Mouse (Mus musculus): ENCODE results near the gene Wdr43. TPM values are rescaled to one million over a fixed set of nuclear protein-coding genes. Genes with fewer than 3 reads are reported as not detected.

Wdr43 gene
- total and polyA plus RNA-seq, 3 experiments, result 175 to 393 (median 249) TPM

- TF ChIP-seq E2F4 (IDR thresholded peaks at IDR 0.05; ENCODE audit: borderline replicate concordance, low read depth, low read length) (no peak), MAFK (IDR thresholded peaks at IDR 0.05; ENCODE audit: borderline replicate concordance, low read depth, low read length) (peak; percentile 50; the same call in 1 of the 2 replicates), SIN3A (IDR thresholded peaks at IDR 0.05; ENCODE audit: low read length) (no peak), CHD1 (IDR thresholded peaks at IDR 0.05; ENCODE audit: low read depth, low read length) (no peak)
- DNase-seq (ENCODE audit: low read depth, low spot score), result no peak
- peaks cover 0 to 9% of the 10 kb centered on the region in 2 experiments; a peak in 2 of 4 replicates for H3K4me1 ChIP-seq (ENCODE audit: control insufficient read depth in 1 of 2, insufficient read depth in 2 of 2, low read length in 2 of 2)
- H3K27me3 ChIP-seq (ENCODE audit: control insufficient read depth in 1 of 2, insufficient read depth in 2 of 2, low read length in 2 of 2), result no peaks in the 10 kb centered on the region
- no peak overlapping the region for H3K9ac ChIP-seq (ENCODE audit: control insufficient read depth, low read depth, low read length, poor library complexity, severe bottlenecking)
- H3K9me3 ChIP-seq (replicated peaks; ENCODE audit: insufficient read depth, low read length), result no peaks in the 10 kb centered on the region
- H3K4me3 ChIP-seq (ENCODE audit: control insufficient read depth in 1 of 2, insufficient read depth in 1 of 2, low read depth in 2 of 2, low read length in 2 of 2), result no peak overlapping the region
- no peak overlapping the region for H3K27ac ChIP-seq (ENCODE audit: control insufficient read depth, low read depth, low read length)
- no peaks in the 10 kb centered on the region for H3K79me2 ChIP-seq (ENCODE audit: control insufficient read depth, insufficient read depth, low read length, poor library complexity)
- H3K36me3 ChIP-seq (ENCODE audit: control insufficient read depth in 1 of 2, insufficient read depth in 2 of 2, low read length in 2 of 2), result peaks cover 0 to 3% of the 10 kb centered on the region in 2 experiments; a peak in 1 of 4 replicates
Measured at GRCm38 (mm10) chr17:71664172-71664571, 48.5 kb downstream of the Wdr43 start.

- no peaks in the 10 kb centered on the region for H3K79me2 ChIP-seq (ENCODE audit: control insufficient read depth, insufficient read depth, low read length, poor library complexity)
- H3K27ac ChIP-seq (ENCODE audit: control insufficient read depth, low read depth, low read length), result no peak overlapping the region
- peaks cover 0 to 9% of the 10 kb centered on the region in 2 experiments; a peak in 2 of 4 replicates for H3K4me1 ChIP-seq (ENCODE audit: control insufficient read depth in 1 of 2, insufficient read depth in 2 of 2, low read length in 2 of 2)
- H3K4me3 ChIP-seq (ENCODE audit: control insufficient read depth in 1 of 2, insufficient read depth in 1 of 2, low read depth in 2 of 2, low read length in 2 of 2), result no peak overlapping the region
- H3K9ac ChIP-seq (ENCODE audit: control insufficient read depth, low read depth, low read length, poor library complexity, severe bottlenecking), result no peak overlapping the region
- H3K27me3 ChIP-seq (ENCODE audit: control insufficient read depth in 1 of 2, insufficient read depth in 2 of 2, low read length in 2 of 2), result no peaks in the 10 kb centered on the region
- peaks cover 0 to 3% of the 10 kb centered on the region in 2 experiments; a peak in 1 of 4 replicates for H3K36me3 ChIP-seq (ENCODE audit: control insufficient read depth in 1 of 2, insufficient read depth in 2 of 2, low read length in 2 of 2)
- TF ChIP-seq MAZ (IDR thresholded peaks at IDR 0.05; ENCODE audit: low read depth, low read length) (no peak), ZKSCAN1 (IDR thresholded peaks at IDR 0.05; ENCODE audit: low read depth, low read length) (no peak), JUND (IDR thresholded peaks at IDR 0.05; ENCODE audit: low read depth, low read length) (no peak), MEF2A (IDR thresholded peaks at IDR 0.05; ENCODE audit: extremely low read depth, insufficient replicate concordance, low read depth, low read length, poor library complexity, severe bottlenecking) (no peak), TCF12 (IDR thresholded peaks at IDR 0.05; ENCODE audit: low read depth, low read length) (no peak), BHLHE40 (IDR thresholded peaks at IDR 0.05; ENCODE audit: borderline replicate concordance, low read depth, low read length) (no peak), USF2 (IDR thresholded peaks at IDR 0.05; ENCODE audit: borderline replicate concordance in 1 of 2, insufficient read depth in 1 of 2, low read depth in 1 of 2, low read length in 2 of 2) (no peak), NELFE (IDR thresholded peaks at IDR 0.05; ENCODE audit: low read depth, low read length) (no peak), POLR2A (IDR thresholded peaks at IDR 0.05; ENCODE audit: control insufficient read depth in 1 of 2, insufficient read depth in 1 of 2, low read depth in 1 of 2, low read length in 2 of 2, poor library complexity in 1 of 2) (no peak), MYB (IDR thresholded peaks at IDR 0.05; ENCODE audit: low read depth, low read length) (no peak), ELF1 (IDR thresholded peaks at IDR 0.05; ENCODE audit: low read depth, low read length) (no peak), POLR2AphosphoS5 (IDR thresholded peaks at IDR 0.05; ENCODE audit: borderline replicate concordance, low read depth, low read length) (no peak), ETS1 (IDR thresholded peaks at IDR 0.05; ENCODE audit: low read depth, low read length) (no peak), TBP (IDR thresholded peaks at IDR 0.05; ENCODE audit: low read depth, low read length) (no peak), HCFC1 (IDR thresholded peaks at IDR 0.05; ENCODE audit: low read depth, low read length) (no peak), CHD1 (IDR thresholded peaks at IDR 0.05; ENCODE audit: low read depth, low read length) (no peak), ZC3H11A (IDR thresholded peaks at IDR 0.05; ENCODE audit: low read depth, low read length) (no peak), GABPA (IDR thresholded peaks at IDR 0.05; ENCODE audit: low read depth, low read length) (no peak), RCOR1 (IDR thresholded peaks at IDR 0.05; ENCODE audit: low read depth, low read length) (no peak), SMC3 (IDR thresholded peaks at IDR 0.05; ENCODE audit: low read depth, low read length) (no peak)
- DNase-seq (ENCODE audit: low read depth, low spot score), result no peak
- no peaks in the 10 kb centered on the region for H3K9me3 ChIP-seq (replicated peaks; ENCODE audit: insufficient read depth, low read length)
Measured at GRCm38 (mm10) chr17:71665201-71665600, 49.5 kb downstream of the Wdr43 start.
